Mouse (Mus musculus): ENCODE measurements at regions not wholly inside any gene's neighbourhood (a gene's known extent, or its start where the extent isn't known, plus 50 kb on each side); places are given as distances from the start of the nearest gene placed in this dataset.

GRCm38 (mm10) chr1:186572092-186572491, 133.7 kb downstream of the Tgfb2 start:
- TF ChIP-seq CTCF (conservative IDR thresholded peaks at IDR 0.05; ENCODE audit: insufficient read depth, insufficient read length, low read depth, low read length) (no peak), POLR2A (IDR thresholded peaks at IDR 0.05; ENCODE audit: low read depth, low read length) (no peak)

Measured in kidney, adult 2 months (tissue).